Mouse (Mus musculus) adrenal gland, adult (tissue): ENCODE data around the gene Ripor3.

Experiments used
- DNase-seq, 2 experiments: peaks; one replicate each; pipeline ENCODE4 v3.0.0; 2022 to 2023; ENCODE audit warnings: low spot score in 1 of 2; ENCODE audit not compliant: inconsistent age in 2 of 2

The Ripor3 gene

GRCm38 (mm10) chr2:167938786-167939185, 71.6 kb downstream of the Ripor3 start:
- DNase-seq: no peak

- DNase-seq: no peak
Observed at GRCm38 (mm10) chr2:167935956-167936355, 74.5 kb downstream of the Ripor3 start.

- DNase-seq: no peak
Observed at GRCm38 (mm10) chr2:167933397-167933796, 77.0 kb downstream of the Ripor3 start.

- DNase-seq: peak in 1 of 2 experiments; percentile 69
Observed at GRCm38 (mm10) chr2:167932727-167933231, 77.6 kb downstream of the Ripor3 start.

- peak; percentile 98 to 99 for DNase-seq
Observed at GRCm38 (mm10) chr2:167931985-167932726, 78.3 kb downstream of the Ripor3 start, which contains the start of gene Ptpn1. TSS of gene Ptpn1 (plus strand) at chr2:167932057.

- no peak for DNase-seq
Observed at GRCm38 (mm10) chr2:167930975-167931374, 79.4 kb downstream of the Ripor3 start.
